ENCODE assay signal across 19 mouse cellular contexts in genomic region chr8:51502567-51502966, GRCm38 (mm10).
DNase-seq lines count a peak whose midpoint lies in the region; ATAC-seq lines count a peak whose summit lies in the region.
"Had no signal": no experiment of that assay in that cellular context is flagged by ENCODE, and none has a peak within 500 bp of the region (broad histone marks: within the 10 kb centered on the region; RNA-seq: fewer than 3 reads in every experiment).

No protein-coding gene starts in this region.

- 17% methylated on average over 4 of the region's 4 CpGs for WGBS in forebrain, embryonic 15.5 days
- WGBS in forebrain, embryonic 11.5 days = 61% methylated on average over 4 of the region's 4 CpGs

- H3K27ac ChIP-seq in forebrain, embryonic 15.5 days (replicated peaks) = no peak overlapping the region
- no peak overlapping the region for H3K27ac ChIP-seq in forebrain, embryonic 11.5 days (ENCODE audit: low read depth, low read length)
- H3K27ac ChIP-seq: embryonic facial prominence, embryonic 15.5 days; gastrocnemius, adult 2 months; hindbrain, embryonic 10.5 days; intestine, embryonic 15.5 days had no signal

- no peaks in the 10 kb centered on the region for H3K27me3 ChIP-seq in forebrain, embryonic 15.5 days
- no peaks in the 10 kb centered on the region for H3K27me3 ChIP-seq in forebrain, embryonic 11.5 days (ENCODE audit: control insufficient read depth, insufficient read depth, low read length)
- H3K27me3 ChIP-seq: embryonic facial prominence, embryonic 15.5 days; heart, embryonic 12.5 days; intestine, embryonic 15.5 days had no signal

- H3K4me3 ChIP-seq in forebrain, embryonic 15.5 days = no peak overlapping the region
- no peak overlapping the region for H3K4me3 ChIP-seq in forebrain, embryonic 11.5 days (ENCODE audit: low read depth, low read length)
- H3K4me3 ChIP-seq: embryonic facial prominence, embryonic 15.5 days; erythroblast, embryonic 14.5 days; gastrocnemius, adult 2 months; heart, embryonic 12.5 days; hindbrain, embryonic 10.5 days; intestine, embryonic 15.5 days had no signal

- no peaks in the 10 kb centered on the region for H3K9me3 ChIP-seq in forebrain, embryonic 15.5 days
- no peaks in the 10 kb centered on the region for H3K9me3 ChIP-seq in forebrain, embryonic 11.5 days (ENCODE audit: control insufficient read depth, low read length)
- H3K9me3 ChIP-seq: embryonic facial prominence, embryonic 15.5 days; heart, embryonic 12.5 days; hindbrain, embryonic 10.5 days; intestine, embryonic 15.5 days had no signal

- no peaks in the 10 kb centered on the region for H3K4me1 ChIP-seq in forebrain, embryonic 15.5 days
- H3K4me1 ChIP-seq in forebrain, embryonic 11.5 days (replicated peaks; ENCODE audit: control insufficient read depth, insufficient read depth, low read length) = no peaks in the 10 kb centered on the region
- H3K4me1 ChIP-seq: embryonic facial prominence, embryonic 15.5 days; heart, embryonic 12.5 days; hindbrain, embryonic 10.5 days; intestine, embryonic 15.5 days had no signal

- DNase-seq in forebrain, embryonic 11.5 days (ENCODE audit: low spot score) = no peak
- DNase-seq in retina, embryonic 14.5 days (ENCODE audit: low spot score) = peak; percentile 10
- DNase-seq in retina, postnatal 1 day = no peak
- DNase-seq in brain, embryonic 18.5 days (ENCODE audit: low read depth, low spot score) = peak; percentile 14
- no peak for DNase-seq in layer of hippocampus, adult 9-11 months
- DNase-seq: adrenal gland, postnatal 14 days; cerebellum, adult 11 months; cerebellum, adult 8-10 months; embryo, embryonic 11 days; gastrocnemius, adult 2 months; gastrocnemius, postnatal 25 days; kidney, adult 18-20 months had no signal

- H3K4me2 ChIP-seq in forebrain, embryonic 15.5 days (replicated peaks) = no peak overlapping the region
- no peak overlapping the region for H3K4me2 ChIP-seq in forebrain, embryonic 11.5 days (ENCODE audit: low read depth, low read length, severe bottlenecking)
- H3K4me2 ChIP-seq: embryonic facial prominence, embryonic 15.5 days; heart, embryonic 12.5 days; intestine, embryonic 15.5 days had no signal

- H3K36me3 ChIP-seq in forebrain, embryonic 15.5 days = no peaks in the 10 kb centered on the region
- H3K36me3 ChIP-seq in forebrain, embryonic 11.5 days (ENCODE audit: control insufficient read depth, insufficient read depth, low read length) = no peaks in the 10 kb centered on the region
- H3K36me3 ChIP-seq: embryonic facial prominence, embryonic 15.5 days; heart, embryonic 12.5 days; hindbrain, embryonic 10.5 days; intestine, embryonic 15.5 days had no signal

- no peak overlapping the region for H3K9ac ChIP-seq in forebrain, embryonic 15.5 days (replicated peaks)
- no peak overlapping the region for H3K9ac ChIP-seq in forebrain, embryonic 11.5 days (ENCODE audit: low read length)
- H3K9ac ChIP-seq: embryonic facial prominence, embryonic 15.5 days; heart, embryonic 12.5 days; intestine, embryonic 15.5 days had no signal

- ATAC-seq in forebrain, embryonic 15.5 days (replicated peaks) = peak; percentile 66; the same call in 1 of the 2 replicates
- ATAC-seq in forebrain, embryonic 11.5 days (replicated peaks; ENCODE audit: low FRiP score) = no peak
- ATAC-seq in CD4-positive, CD25-positive, alpha-beta regulatory T cell, adult 4 months = no peak
- ATAC-seq: intestine, embryonic 15.5 days had no signal

Comparison
In these comparisons a context has a peak if more than half of its experiments do, and no peak if none do; other contexts are left out.
1. DNase-seq: peak in retina, embryonic 14.5 days (single experiment) and brain, embryonic 18.5 days (single experiment); none in forebrain, embryonic 11.5 days (single experiment), retina, postnatal 1 day (single experiment) and layer of hippocampus, adult 9-11 months (single experiment).